Mouse (Mus musculus) embryonic facial prominence, embryonic 15.5 days (tissue): ENCODE measurements around the gene Cchcr1. TPM values are rescaled to one million over a fixed set of nuclear protein-coding genes. Genes with fewer than 3 reads are reported as not detected.

ENCODE experiments used
- ATAC-seq: fragments of 200-750 bp; cut with Nextera tagmentation; 2 replicates; pipeline ENCODE4 v1.8.0; 2017; ENCODE audit warnings: low read depth, moderate TSS enrichment; ENCODE audit not compliant: insufficient number of reproducible peaks, low FRiP score, low TSS enrichment
- H3K27ac ChIP-seq: fragments of 300-500 bp; sonication (generic); replicated peaks from 2 replicates; pipeline ENCODE4 v1.5.1; 2015; ENCODE audit warnings: mild to moderate bottlenecking, inconsistent platforms
- H3K27me3 ChIP-seq: fragments of 300-500 bp; sonication (generic); 2 replicates; pipeline ENCODE4 v1.6.1; 2015; ENCODE audit warnings: inconsistent platforms
- H3K36me3 ChIP-seq: fragments of 300-500 bp; sonication (generic); 2 replicates; pipeline ENCODE4 v1.6.1; 2015; ENCODE audit warnings: mild to moderate bottlenecking, inconsistent platforms
- H3K4me1 ChIP-seq: fragments of 300-500 bp; sonication (generic); 2 replicates; pipeline ENCODE4 v1.6.1; 2015; ENCODE audit warnings: inconsistent platforms
- H3K4me2 ChIP-seq: fragments of 300-500 bp; sonication (generic); replicated peaks from 2 replicates; pipeline ENCODE4 v1.6.1; 2015; ENCODE audit warnings: mild to moderate bottlenecking, inconsistent platforms
- H3K4me3 ChIP-seq: fragments of 300-500 bp; sonication (generic); replicated peaks from 2 replicates; pipeline ENCODE4 v1.5.1; 2015; ENCODE audit warnings: mild to moderate bottlenecking, inconsistent platforms
- H3K9ac ChIP-seq: fragments of 300-500 bp; sonication (generic); 2 replicates; pipeline ENCODE4 v1.6.1; 2015; ENCODE audit warnings: inconsistent platforms
- H3K9me3 ChIP-seq: fragments of 300-500 bp; sonication (generic); replicated peaks from 2 replicates; pipeline ENCODE4 v1.6.1; 2016; ENCODE audit warnings: inconsistent platforms
- WGBS: fragments of 180-500 bp; shearing (Covaris S2); methylation state at CpG from one replicate; pipeline ENCODE4 v1.1.7; 2015; 5-methylcytosine and 5-hydroxymethylcytosine counted together
- polyA plus RNA-seq: library from polyadenylated mRNA; unstranded; fragments of >200 nt; fragmentation: Nextera tagmentation; extraction: Ambion mirVana; gene quantifications from 2 replicates; pipeline ENCODE4 v1.2.1, GENCODE M21; 2015

Cchcr1 gene
- polyA plus RNA-seq, 1 experiment from 2014 or later, result 20.7 TPM

DNA sequence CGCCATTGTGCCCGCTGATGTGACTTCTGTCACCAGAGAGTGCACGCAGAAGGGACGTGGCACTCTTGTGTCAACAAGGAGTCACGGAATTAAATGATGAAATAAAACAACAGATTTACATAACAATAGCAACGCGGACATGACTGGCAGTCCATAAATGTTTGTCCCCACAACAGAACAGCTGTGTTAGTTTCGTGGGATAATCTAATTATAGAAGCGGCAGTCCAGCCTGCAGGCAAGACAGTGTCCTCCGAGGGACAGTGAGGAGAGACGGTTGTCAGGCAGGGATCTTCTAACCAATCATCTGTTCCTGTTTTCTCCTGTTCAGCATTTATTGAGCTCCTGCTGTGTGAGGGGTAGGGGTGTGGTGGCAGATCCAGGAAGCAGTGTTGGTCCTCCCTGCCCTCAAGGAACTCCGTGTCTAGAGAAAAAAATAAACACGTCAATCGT, 26.5 kb downstream of the Cchcr1 start:
- H3K4me3 ChIP-seq, result no peak overlapping the region
- H3K36me3 ChIP-seq, result no peaks in the 10 kb centered on the region
- H3K9me3 ChIP-seq, result no peaks in the 10 kb centered on the region
- ATAC-seq, result no peak
- H3K4me2 ChIP-seq, result 0 out of 2 replicates have a peak overlapping the region, but pooled peaks have one; percentile 8
- WGBS, result 31% methylated on average over 14 of the region's 14 CpGs
- no peak overlapping the region for H3K27ac ChIP-seq
- no peak overlapping the region for H3K9ac ChIP-seq
- H3K4me1 ChIP-seq, result peaks cover 15% of the 10 kb centered on the region; the same call in 1 of the 2 replicates
- H3K27me3 ChIP-seq, result no peaks in the 10 kb centered on the region

DNA sequence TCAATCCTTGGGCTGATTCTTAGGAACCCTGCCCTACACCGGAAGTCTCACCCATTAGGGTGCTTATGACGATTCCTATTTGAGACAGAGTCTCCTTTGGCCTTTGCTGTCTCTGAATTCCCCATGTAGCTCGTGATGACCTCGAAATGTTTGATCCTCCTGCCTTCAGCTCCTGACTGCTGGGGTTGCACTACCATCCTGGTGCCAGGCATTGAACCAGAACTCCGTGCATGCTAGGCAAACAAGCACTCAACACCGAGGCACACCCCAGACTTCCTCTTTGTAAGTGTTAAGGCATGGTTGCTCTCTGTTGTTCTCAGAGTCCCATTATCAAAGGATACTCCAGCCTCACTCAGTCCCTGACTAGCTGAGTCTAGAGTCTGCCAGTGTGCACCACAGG, 27.1 kb downstream of the Cchcr1 start:
- H3K27me3 ChIP-seq, result no peaks in the 10 kb centered on the region
- WGBS, result 74% methylated on average over 6 of the region's 6 CpGs
- no peak overlapping the region for H3K4me3 ChIP-seq
- H3K4me2 ChIP-seq, result no peak overlapping the region
- H3K36me3 ChIP-seq, result no peaks in the 10 kb centered on the region
- no peak overlapping the region for H3K27ac ChIP-seq
- no peaks in the 10 kb centered on the region for H3K9me3 ChIP-seq
- no peak overlapping the region for H3K9ac ChIP-seq
- H3K4me1 ChIP-seq, result peaks cover 19% of the 10 kb centered on the region; the same call in 1 of the 2 replicates
- no peak for ATAC-seq

DNA sequence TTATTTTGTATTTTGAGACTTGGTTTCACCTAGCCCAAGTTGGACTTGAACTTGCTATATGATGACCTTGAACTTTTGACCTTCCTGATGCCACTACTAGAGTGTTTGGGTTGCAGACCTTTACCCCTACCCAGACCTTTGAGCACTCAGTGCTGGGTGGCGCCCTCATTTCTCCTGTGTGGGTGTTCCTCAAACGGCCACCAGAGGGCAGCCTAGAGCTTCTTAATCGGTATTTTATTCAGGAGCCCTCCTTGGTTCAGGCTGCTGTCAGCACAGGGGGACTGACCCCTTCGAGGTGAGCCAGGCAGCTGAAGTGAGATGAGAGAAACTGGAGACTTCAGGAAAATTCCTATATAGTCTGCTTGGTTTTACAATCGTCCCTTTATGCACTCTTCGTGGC, 27.8 kb downstream of the Cchcr1 start:
- Histone ChIP-seq H3K4me1 (peaks cover 25% of the 10 kb centered on the region), H3K9me3 (no peaks in the 10 kb centered on the region), H3K27me3 (no peaks in the 10 kb centered on the region), H3K36me3 (no peaks in the 10 kb centered on the region), H3K27ac (no peak overlapping the region), H3K9ac (no peak overlapping the region), H3K4me3 (no peak overlapping the region), H3K4me2 (no peak overlapping the region)
- WGBS, result 30% methylated on average over 6 of the region's 6 CpGs
- ATAC-seq, result no peak

DNA sequence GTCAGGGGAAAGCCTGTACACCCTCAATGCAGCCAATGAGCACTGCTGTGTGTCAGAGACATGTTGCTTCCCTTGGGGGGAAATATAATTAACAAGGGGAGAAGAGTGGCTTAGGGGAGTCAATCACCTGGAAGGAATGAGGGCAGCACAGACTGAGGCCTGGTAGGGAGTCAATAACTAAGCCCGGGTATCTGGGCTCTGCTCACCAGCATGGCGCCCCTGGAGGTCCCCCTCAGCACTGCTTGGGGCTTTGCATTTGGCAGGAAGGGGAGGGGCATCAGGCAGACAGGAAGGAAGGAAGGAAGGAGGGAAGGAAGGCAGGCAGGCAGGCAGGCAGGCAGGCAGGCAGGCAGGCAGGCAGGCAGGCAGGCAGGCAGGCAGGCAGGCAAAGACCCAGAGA, 30.6 kb downstream of the Cchcr1 start:
- 61% methylated on average over 2 of the region's 2 CpGs for WGBS
- Histone ChIP-seq H3K36me3 (no peaks in the 10 kb centered on the region), H3K4me2 (no peak overlapping the region), H3K4me1 (peaks cover 41% of the 10 kb centered on the region), H3K27me3 (no peaks in the 10 kb centered on the region), H3K4me3 (no peak overlapping the region), H3K9ac (no peak overlapping the region), H3K9me3 (no peaks in the 10 kb centered on the region), H3K27ac (no peak overlapping the region)
- ATAC-seq, result no peak

DNA sequence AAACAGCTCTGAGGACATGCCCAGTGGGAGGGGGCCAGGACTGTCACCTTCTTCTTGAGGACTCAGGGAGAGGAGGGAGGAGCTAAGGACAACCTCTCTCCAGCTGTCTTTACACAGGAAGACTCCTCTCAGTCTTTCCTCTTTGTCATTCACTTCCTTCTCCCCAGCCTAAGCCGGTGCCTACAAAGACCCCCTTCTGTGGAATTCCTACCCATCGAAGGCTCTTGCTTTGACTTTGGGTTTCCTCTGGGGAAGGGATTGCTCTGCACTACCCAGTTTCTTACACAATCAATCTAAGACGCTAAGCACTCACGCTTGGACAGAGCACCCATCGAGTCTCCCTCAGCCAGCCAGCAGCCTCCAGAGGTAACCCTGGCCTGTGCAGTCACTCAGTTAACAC, 31.7 kb downstream of the Cchcr1 start:
- peak overlapping the region; percentile 58 for H3K27ac ChIP-seq
- WGBS, result 27% methylated on average over 5 of the region's 5 CpGs
- ATAC-seq, result no peak
- H3K9me3 ChIP-seq, result no peaks in the 10 kb centered on the region
- no peaks in the 10 kb centered on the region for H3K27me3 ChIP-seq
- peaks cover 38% of the 10 kb centered on the region for H3K4me1 ChIP-seq
- H3K4me2 ChIP-seq, result no peak overlapping the region
- no peak overlapping the region for H3K9ac ChIP-seq
- no peaks in the 10 kb centered on the region for H3K36me3 ChIP-seq
- no peak overlapping the region for H3K4me3 ChIP-seq

DNA sequence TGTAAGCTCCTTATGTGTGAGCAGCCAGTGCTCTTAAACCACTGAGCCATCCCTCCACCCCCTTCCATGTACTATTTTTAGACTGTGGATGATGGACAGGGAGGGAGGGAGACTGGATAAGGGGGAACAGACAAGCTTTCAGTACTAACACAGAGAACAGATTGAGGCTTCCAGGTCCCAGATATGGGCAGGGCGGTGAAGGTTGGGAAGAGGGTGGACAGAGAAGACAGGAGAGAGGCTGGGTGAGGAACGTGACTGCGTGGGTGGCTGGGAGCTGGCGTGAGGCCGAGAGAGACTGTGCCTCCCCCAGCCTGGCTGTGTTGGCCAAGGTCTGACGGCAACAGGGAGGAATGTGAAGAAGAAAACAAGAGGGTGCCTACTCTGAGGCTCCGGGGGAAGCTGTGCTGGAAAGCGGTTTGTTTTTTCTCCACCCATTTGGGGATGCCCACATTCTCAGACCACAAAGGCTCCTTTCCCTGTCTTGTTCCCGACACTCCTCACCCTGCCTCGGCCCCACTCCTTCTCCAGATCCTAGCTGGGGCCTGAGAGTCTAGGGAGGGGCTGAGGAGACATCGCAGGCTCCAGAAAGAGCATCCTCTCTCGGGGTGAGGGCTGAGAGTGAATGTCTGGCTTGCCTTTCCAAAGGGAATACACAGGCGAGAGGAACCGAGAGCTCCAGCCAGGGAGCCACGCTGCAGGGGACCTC, 32.7 kb downstream of the Cchcr1 start:
- peak overlapping the region; percentile 91 for H3K27ac ChIP-seq
- H3K27me3 ChIP-seq, result no peaks in the 10 kb centered on the region
- ATAC-seq, result peak; percentile 87
- WGBS, result 20% methylated on average over 15 of the region's 15 CpGs
- peaks cover 33% of the 10 kb centered on the region for H3K4me1 ChIP-seq
- 0 out of 2 replicates have a peak overlapping the region, but pooled peaks have one; percentile 8 for H3K4me3 ChIP-seq
- H3K4me2 ChIP-seq, result peak overlapping the region; percentile 35
- no peaks in the 10 kb centered on the region for H3K36me3 ChIP-seq
- no peaks in the 10 kb centered on the region for H3K9me3 ChIP-seq
- no peak overlapping the region for H3K9ac ChIP-seq

DNA sequence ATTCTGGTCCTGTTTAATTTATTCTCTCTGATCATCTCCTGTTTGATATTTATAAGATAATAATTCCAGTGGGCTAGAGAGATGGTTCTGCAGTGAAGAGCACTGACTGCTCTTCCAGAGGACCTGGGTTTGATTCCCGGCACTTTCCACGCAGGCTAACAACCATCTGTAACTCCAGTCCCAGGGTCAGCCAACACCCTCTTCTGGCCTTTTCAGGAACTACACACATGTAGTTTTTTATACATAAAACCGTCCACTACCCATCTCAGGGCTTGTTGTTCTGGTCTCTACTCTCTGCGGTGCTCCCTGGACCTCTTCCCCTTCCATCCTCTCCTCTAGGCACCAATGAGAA, 33.2 kb downstream of the Cchcr1 start:
- Histone ChIP-seq H3K27me3 (no peaks in the 10 kb centered on the region), H3K9ac (no peak overlapping the region), H3K36me3 (no peaks in the 10 kb centered on the region), H3K27ac (peak overlapping the region; percentile 91), H3K4me3 (no peak overlapping the region), H3K9me3 (no peaks in the 10 kb centered on the region), H3K4me2 (peak overlapping the region; percentile 35), H3K4me1 (peaks cover 33% of the 10 kb centered on the region)
- ATAC-seq, result no peak
- 95% methylated on average over 4 of the region's 4 CpGs for WGBS

DNA sequence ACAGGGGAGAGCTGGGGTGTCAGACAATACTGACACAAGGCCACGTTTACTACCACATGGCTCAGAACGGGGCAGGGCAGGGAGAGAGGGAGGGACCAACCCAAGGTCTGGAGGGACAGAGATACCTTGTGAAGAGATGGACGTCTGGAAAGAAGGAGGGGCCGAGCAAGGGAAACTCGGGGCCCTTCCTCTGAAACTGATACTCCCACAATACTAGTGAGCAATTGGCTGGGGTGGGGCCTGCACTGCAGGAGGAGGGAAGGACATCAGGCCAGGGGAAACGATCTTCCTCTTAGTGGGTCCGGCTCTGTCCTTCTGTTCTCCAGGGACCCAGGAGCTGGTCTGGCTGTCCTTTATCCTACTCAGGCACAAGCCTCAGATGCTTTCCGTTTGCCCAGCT, 34.0 kb downstream of the Cchcr1 start:
- no peak overlapping the region for H3K4me3 ChIP-seq
- H3K27ac ChIP-seq, result peak overlapping the region; percentile 91; the same call in 1 of the 2 replicates
- H3K9me3 ChIP-seq, result no peaks in the 10 kb centered on the region
- WGBS, result 36% methylated on average over 8 of the region's 8 CpGs
- ATAC-seq, result no peak
- H3K27me3 ChIP-seq, result no peaks in the 10 kb centered on the region
- H3K4me1 ChIP-seq, result peaks cover 33% of the 10 kb centered on the region
- H3K9ac ChIP-seq, result no peak overlapping the region
- H3K4me2 ChIP-seq, result no peak overlapping the region
- H3K36me3 ChIP-seq, result no peaks in the 10 kb centered on the region

DNA sequence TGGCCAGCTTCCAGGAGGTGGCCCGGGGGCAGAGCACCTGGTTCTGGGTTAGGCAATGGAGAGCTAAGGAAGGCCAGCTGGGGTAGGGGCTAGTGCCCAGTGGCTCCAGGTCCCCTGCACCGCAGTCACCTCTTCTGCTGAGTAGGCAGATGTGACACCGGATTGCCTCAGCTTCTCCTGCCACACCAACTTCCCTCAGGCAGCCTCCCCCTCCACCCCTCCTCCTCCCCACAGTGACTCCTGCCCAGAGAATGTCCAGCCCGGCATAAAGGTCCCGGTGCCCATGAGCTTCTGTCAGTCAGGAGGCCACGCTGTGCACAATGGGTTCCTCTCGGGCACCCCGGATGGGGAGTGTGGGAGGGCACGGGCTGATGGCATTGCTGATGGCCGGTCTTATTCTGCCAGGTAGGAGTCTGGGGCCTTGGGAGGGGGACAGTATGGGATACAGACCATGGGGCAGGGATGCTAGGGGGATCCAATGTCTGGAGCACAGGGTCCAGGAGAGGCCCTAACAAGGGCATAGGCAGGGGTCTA, 35.0 kb downstream of the Cchcr1 start, which contains the start of gene Cdsn:
Cdsn (plus strand) TSS at position 248 of the 534 bp plus-strand sequence.
- H3K4me2 ChIP-seq, result no peak within 1 kb of the TSS
- H3K9me3 ChIP-seq, result no peaks in the 10 kb centered on the region
- ATAC-seq, result no peak
- peaks cover 28% of the 10 kb centered on the region for H3K4me1 ChIP-seq
- H3K36me3 ChIP-seq, result no peaks in the 10 kb centered on the region
- H3K9ac ChIP-seq, result no peak within 1 kb of the TSS
- 74% methylated on average over 10 of the region's 10 CpGs for WGBS
- H3K27me3 ChIP-seq, result no peaks in the 10 kb centered on the region
- H3K27ac ChIP-seq, result 0 out of 2 replicates have a peak within 1 kb of the TSS, but pooled peaks have one; percentile 91
- no peak within 1 kb of the TSS for H3K4me3 ChIP-seq

DNA sequence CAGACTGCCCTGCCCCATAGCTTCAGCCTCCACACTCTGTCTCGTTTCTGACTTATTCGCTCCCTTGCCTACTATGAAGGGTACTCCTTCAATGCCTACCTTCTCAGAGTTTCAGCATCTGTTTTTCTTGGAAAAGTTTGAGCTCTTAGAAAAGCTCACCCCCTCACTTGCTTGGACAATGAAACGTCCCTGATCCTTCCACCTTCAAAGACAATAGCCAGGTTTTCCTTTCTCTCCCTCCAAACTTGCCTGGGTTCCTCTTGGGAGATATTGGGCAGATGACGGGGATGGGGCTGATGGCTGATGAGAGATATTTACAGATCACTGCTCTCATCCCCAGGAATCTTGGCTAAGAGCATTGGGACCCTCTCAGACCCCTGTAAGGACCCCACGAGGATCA, 37.4 kb downstream of the Cchcr1 start:
- no peak for ATAC-seq
- Histone ChIP-seq H3K9ac (no peak overlapping the region), H3K4me3 (no peak overlapping the region), H3K36me3 (no peaks in the 10 kb centered on the region), H3K4me2 (no peak overlapping the region), H3K27ac (no peak overlapping the region), H3K4me1 (peaks cover 20% of the 10 kb centered on the region), H3K27me3 (no peaks in the 10 kb centered on the region), H3K9me3 (no peaks in the 10 kb centered on the region)
- 86% methylated on average over 5 of the region's 5 CpGs for WGBS

DNA sequence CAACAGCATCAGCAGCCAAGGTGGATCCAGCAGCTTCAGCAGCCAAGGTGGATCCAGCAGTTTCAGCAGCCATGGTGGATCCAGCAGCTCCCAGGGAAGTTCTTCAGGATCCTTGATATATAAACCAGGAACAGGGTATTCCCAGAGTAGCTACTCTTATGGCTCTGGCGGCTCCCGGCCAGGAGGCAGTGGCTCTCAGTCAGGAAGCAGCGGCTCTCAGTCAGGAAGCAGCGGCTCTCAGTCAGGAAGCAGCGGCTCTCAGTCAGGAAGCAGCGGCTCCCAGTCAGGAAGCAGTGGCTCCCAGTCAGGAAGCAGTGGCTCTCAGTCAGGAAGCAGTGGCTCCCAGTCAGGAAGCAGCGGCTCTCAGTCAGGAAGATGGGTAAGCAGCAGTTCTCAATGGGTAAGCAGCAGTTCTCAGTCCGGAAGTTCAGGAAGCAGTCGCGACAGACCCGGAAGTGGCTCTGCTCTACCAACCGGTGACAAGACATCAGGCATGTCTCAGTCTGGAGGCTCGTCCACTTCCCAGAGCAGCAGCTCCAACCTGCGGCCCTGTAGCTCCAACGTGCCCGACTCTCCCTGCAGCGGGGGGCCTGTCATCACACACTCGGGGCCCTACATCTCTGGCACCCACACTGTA, 38.0 kb downstream of the Cchcr1 start:
- Histone ChIP-seq H3K36me3 (no peaks in the 10 kb centered on the region), H3K27ac (no peak overlapping the region), H3K27me3 (no peaks in the 10 kb centered on the region), H3K9me3 (no peaks in the 10 kb centered on the region), H3K4me3 (no peak overlapping the region), H3K4me2 (no peak overlapping the region), H3K4me1 (peaks cover 14% of the 10 kb centered on the region), H3K9ac (no peak overlapping the region)
- ATAC-seq, result no peak
- WGBS, result 89% methylated on average over 18 of the region's 18 CpGs
